Mouse (Mus musculus) c-Kit-negative CD71-positive TER-119-positive erythroid progenitor cells, embryonic 14.5 days (primary cell): ENCODE results near the gene Cmtm3.

Source experiments
- DNase-seq: peaks from one replicate; pipeline ENCODE4 v3.0.0-alpha.2; 2013; ENCODE audit warnings: low read depth, low spot score

Gene Cmtm3

DNA sequence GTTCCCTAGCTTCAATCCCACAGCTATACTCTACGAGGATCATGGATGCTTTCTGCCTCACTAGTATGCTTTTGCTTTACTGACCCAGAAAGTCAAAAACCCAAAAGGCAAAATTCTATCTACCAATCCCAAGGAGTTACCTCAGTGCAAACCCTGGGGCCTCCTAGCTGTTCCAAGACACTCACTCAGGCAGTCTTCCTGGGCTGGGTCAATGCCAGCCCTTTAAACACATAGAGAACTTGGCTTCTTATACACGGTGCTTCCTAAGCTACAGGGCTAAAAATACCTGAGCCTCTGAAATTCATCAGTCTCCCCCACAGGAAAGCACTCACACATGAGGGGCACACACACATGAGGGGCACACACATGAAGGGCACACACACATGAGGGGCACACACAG, 44.1 kb downstream of the Cmtm3 start:
- no peak for DNase-seq

DNA sequence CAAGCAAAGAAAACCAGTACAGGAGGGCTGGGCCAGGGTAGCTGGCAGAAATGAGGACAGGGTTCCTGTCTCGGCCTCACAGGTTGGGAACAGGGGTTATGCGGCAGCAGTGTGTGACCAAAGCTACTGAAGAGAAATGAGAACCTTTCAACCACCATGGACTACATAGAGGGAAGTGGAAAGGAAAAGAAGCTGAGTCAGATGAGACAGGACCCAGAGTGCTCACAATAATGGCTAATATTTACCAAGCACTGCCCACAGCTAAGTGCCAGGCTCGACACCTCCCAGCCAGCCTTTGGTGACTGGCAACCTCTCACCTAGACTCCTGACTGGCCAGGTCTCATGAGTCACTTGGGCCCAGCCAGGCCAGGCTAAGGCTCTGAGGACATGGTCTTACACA, 44.8 kb downstream of the Cmtm3 start:
- no peak for DNase-seq

DNA sequence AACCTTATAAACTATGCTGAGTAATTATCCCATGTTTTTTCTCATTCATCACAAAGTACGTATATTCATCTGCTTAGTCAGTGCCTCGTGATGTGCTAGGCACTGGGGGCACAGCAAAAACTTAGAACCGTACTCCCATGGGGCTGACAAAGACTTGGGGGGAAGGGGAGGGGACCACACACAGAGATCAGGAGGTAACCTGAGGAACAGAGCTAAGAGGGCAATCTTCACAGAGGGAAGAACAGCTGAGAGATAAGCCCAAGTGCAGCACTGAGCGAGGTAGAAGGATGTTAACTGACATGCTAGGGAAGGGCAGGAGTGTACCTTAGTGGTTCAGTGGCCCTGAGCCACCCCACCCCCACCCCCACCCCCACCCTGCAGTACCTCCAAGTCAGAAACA, 47.5 kb downstream of the Cmtm3 start:
- no peak for DNase-seq

GRCm38 (mm10) chr8:104387501-104387900, 48.3 kb downstream of the Cmtm3 start:
- DNase-seq: no peak

- no peak for DNase-seq
Measured at GRCm38 (mm10) chr8:104387980-104388379, 48.8 kb downstream of the Cmtm3 start.

- DNase-seq: no peak
Measured at GRCm38 (mm10) chr8:104390245-104390644, 51.0 kb downstream of the Cmtm3 start.

DNA sequence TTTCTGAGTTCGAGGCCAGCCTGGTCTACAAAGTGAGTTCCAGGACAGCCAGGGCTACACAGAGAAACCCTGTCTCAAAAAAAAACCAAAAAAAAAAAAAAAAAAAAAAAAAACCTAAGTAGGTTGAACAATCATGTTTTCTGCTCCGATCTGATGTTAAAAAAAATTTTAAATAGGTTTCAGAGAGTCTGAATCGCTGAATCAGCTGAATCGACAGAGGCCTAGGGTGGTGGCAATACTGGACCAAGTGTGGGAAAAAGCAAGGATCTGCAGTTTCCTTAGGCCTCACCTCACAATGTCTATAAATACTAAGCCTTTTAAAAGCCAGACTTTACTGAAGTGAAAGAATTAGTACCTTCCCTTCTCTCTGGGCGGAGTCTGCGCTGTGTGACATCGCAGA, 53.9 kb downstream of the Cmtm3 start:
- no peak for DNase-seq

DNA sequence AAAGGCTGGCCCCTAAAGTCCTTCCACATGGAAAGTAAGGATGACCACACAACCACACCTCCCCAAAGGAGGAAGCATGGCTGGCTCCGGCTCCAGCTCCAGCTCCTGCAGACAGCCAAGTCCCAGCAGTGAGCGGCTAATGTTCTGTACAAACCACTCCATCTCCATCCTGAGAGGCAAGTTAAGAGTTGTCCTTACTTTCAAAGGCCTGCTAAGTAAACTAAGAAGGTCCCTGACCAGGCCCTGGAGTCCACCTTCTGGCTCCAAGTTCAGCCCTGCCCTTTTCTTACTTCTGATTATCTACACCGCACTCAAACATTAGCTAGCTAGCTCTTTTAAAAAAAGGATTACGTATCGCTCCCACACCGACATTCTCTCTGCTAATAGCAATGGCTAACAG, 54.6 kb downstream of the Cmtm3 start:
- no peak for DNase-seq

- no peak for DNase-seq
Measured at GRCm38 (mm10) chr8:104394801-104395702, 55.8 kb downstream of the Cmtm3 start.

DNA sequence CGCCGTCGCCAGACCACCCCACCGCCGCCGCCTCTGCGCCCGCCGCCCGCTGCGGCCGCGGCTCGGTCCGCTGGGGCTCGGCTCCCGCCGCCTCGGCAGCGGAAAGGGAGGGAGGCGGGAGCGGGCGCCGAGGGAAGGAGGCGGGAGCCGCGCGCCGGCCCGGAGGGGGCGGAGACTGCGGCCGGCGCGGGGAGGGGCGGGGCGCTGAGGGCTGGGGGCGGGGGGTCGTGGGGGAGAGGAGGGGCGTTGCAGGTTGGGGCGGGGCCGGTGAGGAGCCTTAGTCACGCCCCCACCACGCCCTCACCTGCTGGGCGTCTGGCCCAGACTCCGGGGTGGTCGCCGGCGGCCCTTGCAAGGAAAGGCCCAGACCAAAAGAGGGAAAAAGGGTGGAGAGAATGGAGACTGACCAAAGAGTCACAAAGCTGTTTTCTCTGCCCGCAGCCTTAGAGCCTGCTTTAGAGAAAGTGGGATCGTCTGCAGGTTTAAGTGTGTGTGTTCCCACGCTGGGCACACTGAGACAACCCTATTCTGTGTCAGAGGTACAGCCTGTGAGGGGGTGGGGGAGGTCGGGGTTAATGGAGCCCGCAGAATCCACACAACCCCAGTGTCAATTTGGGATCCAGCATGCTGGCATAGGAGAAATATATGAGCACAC, 56.6 kb downstream of the Cmtm3 start, which contains the start of gene Cmtm4:
Cmtm4 (minus strand) TSS at position 105 of the 655 bp plus-strand sequence.
- no peak for DNase-seq
